Mouse (Mus musculus) MEL (cell line): ENCODE results near the gene Mcfd2. TPM values are rescaled to one million over a fixed set of nuclear protein-coding genes. Genes with fewer than 3 reads are reported as not detected.
A peak's percentile ranks its signal among the peaks of the same experiment; 100 is the strongest.

ENCODE experiments used
- DNase-seq: peaks from one replicate; pipeline ENCODE4 v3.0.0; 2011; ENCODE audit warnings: low read depth, low spot score
- H3K27ac ChIP-seq: 2 replicates; pipeline ENCODE4 v1.5.1; 2012; ENCODE audit warnings: low read depth, mild to moderate bottlenecking, control low read depth, low read length, moderate library complexity; ENCODE audit not compliant: control insufficient read depth
- H3K27me3 ChIP-seq, 2 experiments: fragments of 150-350 bp in 1 of 2; sonication (generic) in 1 of 2; 2 replicates each; pipeline ENCODE4 v1.6.1; 2012; ENCODE audit warnings: low read length in 2 of 2, mild to moderate bottlenecking in 2 of 2, improper control_type of control experiment in 1 of 2, moderate library complexity in 1 of 2; ENCODE audit not compliant: insufficient read depth in 2 of 2, control insufficient read depth in 1 of 2
- H3K36me3 ChIP-seq, 2 experiments: 2 replicates each; pipeline ENCODE4 v1.6.1; 2012 to 2014; ENCODE audit warnings: low read length in 2 of 2, improper control_type of control experiment in 1 of 2, inconsistent platforms in 1 of 2, mild to moderate bottlenecking in 1 of 2; ENCODE audit not compliant: insufficient read depth in 2 of 2, control insufficient read depth in 1 of 2
- H3K4me1 ChIP-seq, 2 experiments: fragments of 150-350 bp in 1 of 2; sonication (generic) in 1 of 2; 2 replicates each; pipeline ENCODE4 v1.6.1; 2012; ENCODE audit warnings: low read length in 2 of 2, improper control_type of control experiment in 1 of 2, mild to moderate bottlenecking in 1 of 2; ENCODE audit not compliant: insufficient read depth in 2 of 2, control insufficient read depth in 1 of 2
- H3K4me3 ChIP-seq, 2 experiments: fragments of 150-350 bp in 1 of 2; sonication (generic) in 1 of 2; 2 replicates each; pipeline ENCODE4 v1.5.1; 2012; ENCODE audit warnings: low read depth in 2 of 2, low read length in 2 of 2, mild to moderate bottlenecking in 2 of 2, moderate library complexity in 2 of 2, control low read depth in 1 of 2, improper control_type of control experiment in 1 of 2; ENCODE audit not compliant: control insufficient read depth in 1 of 2, insufficient read depth in 1 of 2
- H3K79me2 ChIP-seq: 2 replicates; pipeline ENCODE4 v1.6.1; 2012; ENCODE audit warnings: mild to moderate bottlenecking, low read length, moderate library complexity; ENCODE audit not compliant: control insufficient read depth, poor library complexity, insufficient read depth
- H3K9ac ChIP-seq: 2 replicates; pipeline ENCODE4 v1.6.1; 2012; ENCODE audit warnings: low read depth, mild to moderate bottlenecking, control low read depth, low read length, moderate library complexity; ENCODE audit not compliant: control insufficient read depth, poor library complexity, severe bottlenecking
- H3K9me3 ChIP-seq: fragments of 150-350 bp; sonication (generic); replicated peaks from 2 replicates; pipeline ENCODE4 v1.6.1; 2012; ENCODE audit warnings: mild to moderate bottlenecking, low read length, improper control_type of control experiment, moderate library complexity; ENCODE audit not compliant: insufficient read depth
- BHLHE40 ChIP-seq: IDR thresholded peaks from 2 replicates; pipeline ENCODE4 v1.6.1; 2012; ENCODE audit warnings: low read depth, mild to moderate bottlenecking, inconsistent platforms, low read length, improper control_type of control experiment, borderline replicate concordance
- CHD1 ChIP-seq: IDR thresholded peaks from 2 replicates; pipeline ENCODE4 v1.6.1; 2012; ENCODE audit warnings: low read depth, mild to moderate bottlenecking, inconsistent platforms, low read length, improper control_type of control experiment
- CHD2 ChIP-seq: IDR thresholded peaks from 2 replicates; pipeline ENCODE4 v1.6.1; 2011; ENCODE audit warnings: low read length, improper control_type of control experiment
- CTCF ChIP-seq, 3 experiments: IDR thresholded peaks in 2 of 3; conservative IDR thresholded peaks in 1 of 3; 2 replicates each; pipeline ENCODE4 v1.5.1; 2011 to 2012; ENCODE audit warnings: low read length in 3 of 3, low read depth in 2 of 3, mild to moderate bottlenecking in 2 of 3, improper control_type of control experiment in 1 of 3, inconsistent platforms in 1 of 3, mixed read lengths in 1 of 3, moderate library complexity in 1 of 3; ENCODE audit not compliant: control insufficient read depth in 1 of 3, insufficient read depth in 1 of 3, poor library complexity in 1 of 3, severe bottlenecking in 1 of 3
- E2F4 ChIP-seq: IDR thresholded peaks from 2 replicates; pipeline ENCODE4 v1.6.1; 2011; ENCODE audit warnings: low read depth, low read length, improper control_type of control experiment, borderline replicate concordance
- ELF1 ChIP-seq: IDR thresholded peaks from 2 replicates; pipeline ENCODE4 v1.6.1; 2014; ENCODE audit warnings: low read depth, mild to moderate bottlenecking, inconsistent platforms, low read length, improper control_type of control experiment, moderate library complexity
- GABPA ChIP-seq: IDR thresholded peaks from 2 replicates; pipeline ENCODE4 v1.6.1; 2012; ENCODE audit warnings: low read depth, mild to moderate bottlenecking, inconsistent platforms, low read length, improper control_type of control experiment, moderate library complexity
- GATA1 ChIP-seq: IDR thresholded peaks from 2 replicates; pipeline ENCODE4 v1.6.1; 2011; ENCODE audit warnings: low read depth, low read length, improper control_type of control experiment
- HCFC1 ChIP-seq: IDR thresholded peaks from 2 replicates; pipeline ENCODE4 v1.6.1; 2012; ENCODE audit warnings: low read depth, mild to moderate bottlenecking, inconsistent platforms, low read length, improper control_type of control experiment, moderate library complexity
- JUND ChIP-seq: IDR thresholded peaks from 2 replicates; pipeline ENCODE4 v1.6.1; 2011; ENCODE audit warnings: low read depth, mild to moderate bottlenecking, improper control_type of control experiment, low read length
- KAT2A ChIP-seq: conservative IDR thresholded peaks from 2 replicates; pipeline ENCODE4 v1.6.1; 2012; ENCODE audit warnings: low read depth, low read length, improper control_type of control experiment, inconsistent platforms
- MAFK ChIP-seq: IDR thresholded peaks from 2 replicates; pipeline ENCODE4 v1.6.1; 2011; ENCODE audit warnings: low read depth, mild to moderate bottlenecking, low read length, improper control_type of control experiment, borderline replicate concordance
- MAX ChIP-seq: IDR thresholded peaks from 2 replicates; pipeline ENCODE4 v1.6.1; 2011; ENCODE audit warnings: low read length, improper control_type of control experiment
- MAZ ChIP-seq: IDR thresholded peaks from 2 replicates; pipeline ENCODE4 v1.6.1; 2012; ENCODE audit warnings: low read depth, mild to moderate bottlenecking, inconsistent platforms, low read length, improper control_type of control experiment
- MEF2A ChIP-seq: IDR thresholded peaks from 2 replicates; pipeline ENCODE4 v1.6.1; 2014; ENCODE audit warnings: low read depth, mild to moderate bottlenecking, inconsistent platforms, low read length, improper control_type of control experiment; ENCODE audit not compliant: poor library complexity, insufficient replicate concordance, severe bottlenecking; ENCODE audit errors: extremely low read depth
- MXI1 ChIP-seq: IDR thresholded peaks from 2 replicates; pipeline ENCODE4 v1.6.1; 2011; ENCODE audit warnings: mild to moderate bottlenecking, low read depth, low read length, improper control_type of control experiment
- MYB ChIP-seq: IDR thresholded peaks from 2 replicates; pipeline ENCODE4 v1.6.1; 2011; ENCODE audit warnings: mild to moderate bottlenecking, low read depth, low read length, improper control_type of control experiment
- MYC ChIP-seq: IDR thresholded peaks from 2 replicates; pipeline ENCODE4 v1.6.1; 2011; ENCODE audit warnings: low read depth, mild to moderate bottlenecking, low read length, improper control_type of control experiment, moderate library complexity
- NELFE ChIP-seq: IDR thresholded peaks from 2 replicates; pipeline ENCODE4 v1.6.1; 2011; ENCODE audit warnings: low read depth, low read length, improper control_type of control experiment
- NRF1 ChIP-seq: IDR thresholded peaks from 2 replicates; pipeline ENCODE4 v1.6.1; 2014; ENCODE audit warnings: low read depth, mild to moderate bottlenecking, inconsistent platforms, low read length, improper control_type of control experiment, moderate library complexity; ENCODE audit not compliant: poor library complexity, insufficient read depth, severe bottlenecking
- POLR2A ChIP-seq, 2 experiments: IDR thresholded peaks; 2 replicates each; pipeline ENCODE4 v1.6.1; 2011 to 2012; ENCODE audit warnings: low read length in 2 of 2, mild to moderate bottlenecking in 2 of 2, control low read depth in 1 of 2, improper control_type of control experiment in 1 of 2, low read depth in 1 of 2, moderate library complexity in 1 of 2; ENCODE audit not compliant: control insufficient read depth in 1 of 2, insufficient read depth in 1 of 2, poor library complexity in 1 of 2
- POLR2AphosphoS5 ChIP-seq: IDR thresholded peaks from 2 replicates; pipeline ENCODE4 v1.6.1; 2012; ENCODE audit warnings: low read depth, borderline replicate concordance, mild to moderate bottlenecking, inconsistent platforms, low read length, moderate library complexity, mixed read lengths
- RAD21 ChIP-seq: IDR thresholded peaks from 2 replicates; pipeline ENCODE4 v1.6.1; 2011; ENCODE audit warnings: mild to moderate bottlenecking, low read depth, low read length, improper control_type of control experiment
- RCOR1 ChIP-seq: IDR thresholded peaks from 2 replicates; pipeline ENCODE4 v1.6.1; 2012; ENCODE audit warnings: low read depth, mild to moderate bottlenecking, inconsistent platforms, low read length, improper control_type of control experiment
- SIN3A ChIP-seq: IDR thresholded peaks from 2 replicates; pipeline ENCODE4 v1.6.1; 2012; ENCODE audit warnings: low read length, improper control_type of control experiment, inconsistent platforms
- SMC3 ChIP-seq: IDR thresholded peaks from 2 replicates; pipeline ENCODE4 v1.6.1; 2011; ENCODE audit warnings: low read depth, low read length, improper control_type of control experiment
- TAL1 ChIP-seq: IDR thresholded peaks from 2 replicates; pipeline ENCODE4 v1.6.1; 2012; ENCODE audit warnings: mild to moderate bottlenecking, inconsistent platforms, low read length, moderate library complexity, mixed read lengths
- TCF12 ChIP-seq: IDR thresholded peaks from 2 replicates; pipeline ENCODE4 v1.6.1; 2014; ENCODE audit warnings: low read depth, mild to moderate bottlenecking, inconsistent platforms, low read length, improper control_type of control experiment, moderate library complexity
- UBTF ChIP-seq: IDR thresholded peaks from 2 replicates; pipeline ENCODE4 v1.6.1; 2012; ENCODE audit warnings: low read depth, mild to moderate bottlenecking, inconsistent platforms, low read length, improper control_type of control experiment, moderate library complexity, borderline replicate concordance; ENCODE audit not compliant: insufficient read depth
- USF1 ChIP-seq: IDR thresholded peaks from 2 replicates; pipeline ENCODE4 v1.6.1; 2014; ENCODE audit warnings: low read depth, mild to moderate bottlenecking, inconsistent platforms, low read length, improper control_type of control experiment, moderate library complexity
- ZC3H11A ChIP-seq: IDR thresholded peaks from 2 replicates; pipeline ENCODE4 v1.6.1; 2012; ENCODE audit warnings: low read depth, mild to moderate bottlenecking, inconsistent platforms, low read length, improper control_type of control experiment
- ZMIZ1 ChIP-seq: IDR thresholded peaks from 2 replicates; pipeline ENCODE4 v1.6.1; 2012; ENCODE audit warnings: low read depth, mild to moderate bottlenecking, inconsistent platforms, low read length, improper control_type of control experiment, moderate library complexity
- ZNF384 ChIP-seq: IDR thresholded peaks from 2 replicates; pipeline ENCODE4 v1.6.1; 2012; ENCODE audit warnings: low read depth, mild to moderate bottlenecking, inconsistent platforms, low read length, improper control_type of control experiment
- polyA plus RNA-seq, 2 experiments: library from polyadenylated mRNA; stranded (reverse) in 1 of 2; unstranded in 1 of 2; fragments of >175 nt in 1 of 2; fragments of >200 nt in 1 of 2; gene quantifications; 2 replicates each; pipeline versions ENCODE4 v1.2.1 to v1.2.4; 2012; ENCODE audit warnings: low replicate concordance in 2 of 2, low read depth in 1 of 2; ENCODE audit not compliant: insufficient read length in 2 of 2, insufficient read depth in 1 of 2, missing spikeins in 1 of 2
- total RNA-seq: library from RNA; depleted of rRNA; stranded (reverse); fragments of 300-350 nt; gene quantifications from 2 replicates; pipeline ENCODE4 v1.2.3, GENCODE M21; 2012

Gene Mcfd2
- total and polyA plus RNA-seq, 3 experiments = 50.4 to 52.6 TPM; not detected in 1

DNA sequence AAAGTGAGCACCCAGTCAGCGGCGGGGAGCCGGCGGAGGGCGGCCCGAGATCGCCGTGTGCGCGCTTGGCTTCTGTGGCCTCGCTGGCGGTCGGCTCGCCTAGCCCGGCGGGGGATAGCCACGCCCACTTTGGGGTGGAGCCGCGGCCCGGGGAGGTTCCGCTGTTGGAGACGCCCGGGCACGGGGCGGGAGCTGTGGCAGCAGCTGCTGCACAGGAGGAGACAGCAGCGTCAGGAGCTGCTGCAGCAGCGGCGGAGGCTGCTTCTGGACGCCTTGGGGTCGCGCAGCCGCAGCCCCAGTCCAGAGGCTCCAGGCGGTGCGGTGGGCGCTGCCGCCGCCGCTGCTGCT lies 16.9 kb upstream of the Mcfd2 start, which contains the start of gene Ttc7 (continued):
- TF ChIP-seq CTCF (IDR thresholded peaks at IDR 0.05 in 2 of 3, conservative IDR thresholded peaks at IDR 0.05 in 1 of 3; ENCODE audit: control insufficient read depth in 1 of 3, insufficient read depth in 1 of 3, low read depth in 2 of 3, low read length in 3 of 3, poor library complexity in 1 of 3, severe bottlenecking in 1 of 3) = no peak
- TF ChIP-seq RAD21 = no peak

DNA sequence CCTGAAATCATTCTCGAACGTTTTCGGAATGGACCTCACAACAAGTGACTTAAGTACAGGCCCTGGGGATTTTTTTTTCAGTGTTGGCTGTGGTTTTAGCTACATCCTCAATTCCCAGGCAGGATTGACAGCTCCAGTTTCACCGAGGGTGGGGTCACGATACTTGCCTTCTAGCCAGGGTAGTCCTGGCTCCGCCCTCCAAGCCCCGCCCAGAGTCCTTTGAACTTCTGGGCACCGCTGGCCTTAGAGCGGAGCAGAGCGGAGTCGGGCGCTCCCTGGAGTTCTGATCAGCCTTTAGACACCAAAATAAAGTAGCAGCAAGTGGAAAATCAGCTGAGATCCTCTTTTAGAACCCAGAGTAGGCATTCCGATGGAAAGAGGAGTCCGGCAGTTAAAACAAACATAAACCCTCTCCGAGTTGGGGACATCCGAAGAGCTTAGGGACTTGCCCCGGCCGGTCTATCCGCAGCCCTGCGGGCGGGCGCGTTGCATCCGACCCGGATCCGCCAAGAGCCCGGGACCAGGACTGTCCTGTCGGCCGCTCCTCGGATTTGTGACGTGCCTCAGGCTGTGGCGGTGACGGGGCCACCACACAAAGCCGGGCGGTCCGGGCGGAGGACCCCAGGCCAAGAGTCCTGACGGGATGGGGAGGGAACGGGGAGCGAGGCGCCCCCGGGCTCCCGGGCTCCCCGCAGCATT lies 16.4 kb upstream of the Mcfd2 start:
- Histone ChIP-seq H3K27me3 (no peaks in the 10 kb centered on the region), H3K36me3 (0 out of 4 replicates have a peak, but pooled peaks cover 0 to 4% of the 10 kb centered on the region in 2 experiments), H3K9me3 (no peaks in the 10 kb centered on the region), H3K9ac (peak overlapping the region; percentile 93), H3K27ac (peak overlapping the region; percentile 84), H3K4me3 (peak overlapping the region; percentile 79 to 93), H3K79me2 (peaks cover 12% of the 10 kb centered on the region), H3K4me1 (peaks cover 0 to 9% of the 10 kb centered on the region in 2 experiments; a peak in 2 of 4 replicates)
- peak; percentile 98 for DNase-seq
- TF ChIP-seq MAX (peak; percentile 50; the same call in 1 of the 2 replicates), GATA1 (0 out of 2 replicates have a peak, but pooled peaks have one; percentile 5), MYB (no peak), HCFC1 (peak; percentile 64), JUND (no peak), E2F4 (no peak), CHD2 (no peak), CTCF (IDR thresholded peaks at IDR 0.05 in 2 of 3, conservative IDR thresholded peaks at IDR 0.05 in 1 of 3; ENCODE audit: control insufficient read depth in 1 of 3, insufficient read depth in 1 of 3, low read depth in 2 of 3, low read length in 3 of 3, poor library complexity in 1 of 3, severe bottlenecking in 1 of 3) (no peak), SIN3A (peak; percentile 72), SMC3 (peak; percentile 10), ZMIZ1 (no peak), RAD21 (peak; percentile 1; the same call in 1 of the 2 replicates), ZC3H11A (0 out of 2 replicates have a peak, but pooled peaks have one; percentile 11), NRF1 (no peak), RCOR1 (peak; percentile 64; the same call in 1 of the 2 replicates), ELF1 (no peak), POLR2AphosphoS5 (no peak), UBTF (no peak), POLR2A (IDR thresholded peaks at IDR 0.05; ENCODE audit: control insufficient read depth in 1 of 2, insufficient read depth in 1 of 2, low read depth in 1 of 2, low read length in 2 of 2, poor library complexity in 1 of 2) (peak in 1 of 2 experiments; percentile 56; a peak in 2 of 4 replicates), MYC (no peak), KAT2A (no peak; the same call in 1 of the 2 replicates), TCF12 (no peak; the same call in 1 of the 2 replicates), NELFE (peak; percentile 61), MXI1 (peak; percentile 76), MAZ (peak; percentile 43; the same call in 1 of the 2 replicates), TAL1 (no peak), BHLHE40 (no peak), GABPA (no peak), USF1 (peak; percentile 39; the same call in 1 of the 2 replicates), MAFK (no peak), CHD1 (0 out of 2 replicates have a peak, but pooled peaks have one; percentile 30), MEF2A (no peak), ZNF384 (peak; percentile 91)
